Mouse (Mus musculus): ENCODE results near the gene Vmn1r224. TPM values are rescaled to one million over a fixed set of nuclear protein-coding genes. Genes with fewer than 3 reads are reported as not detected.

Gene Vmn1r224
- not detected in 2 replicates for polyA plus RNA-seq (2016; fragmentation: Nextera tagmentation; extraction: Ambion mirVana)

DNA sequence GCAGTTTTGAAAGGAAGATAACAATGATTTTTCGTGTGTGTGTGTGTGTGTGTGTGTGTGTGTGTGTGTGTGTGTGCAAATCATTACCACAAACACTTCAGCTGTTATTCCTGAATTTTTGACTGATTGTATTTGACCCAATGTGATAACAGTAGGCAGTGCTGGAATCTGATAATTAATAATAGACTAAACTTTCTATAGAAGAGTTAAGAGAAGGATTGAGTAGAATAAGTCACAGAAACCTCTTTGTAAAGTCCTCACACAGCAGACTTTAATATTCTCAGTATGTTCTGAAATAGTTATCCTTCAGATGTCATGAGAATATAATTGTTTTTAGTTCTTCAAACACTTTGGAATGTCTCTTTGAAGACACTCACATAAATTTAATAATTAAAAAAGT lies at the start of gene Vmn1r224:
TSS of gene Vmn1r224 (plus strand) at position 301 of the 400 bp plus-strand sequence.
- H3K4me2 ChIP-seq = no peak within 1 kb of the TSS
- H3K9ac ChIP-seq = no peak within 1 kb of the TSS
- H3K27ac ChIP-seq = no peak within 1 kb of the TSS
- H3K4me1 ChIP-seq = no peaks in the 10 kb centered on the region
- WGBS = 47% methylated on average over 1 of the region's 1 CpGs
- H3K4me3 ChIP-seq (replicated peaks) = no peak within 1 kb of the TSS
- peaks cover 28% of the 10 kb centered on the region; the same call in 1 of the 2 replicates for H3K9me3 ChIP-seq
- ATAC-seq (ENCODE audit: low FRiP score) = no peak
- no peaks in the 10 kb centered on the region for H3K36me3 ChIP-seq (replicated peaks)
- no peaks in the 10 kb centered on the region for H3K27me3 ChIP-seq

DNA sequence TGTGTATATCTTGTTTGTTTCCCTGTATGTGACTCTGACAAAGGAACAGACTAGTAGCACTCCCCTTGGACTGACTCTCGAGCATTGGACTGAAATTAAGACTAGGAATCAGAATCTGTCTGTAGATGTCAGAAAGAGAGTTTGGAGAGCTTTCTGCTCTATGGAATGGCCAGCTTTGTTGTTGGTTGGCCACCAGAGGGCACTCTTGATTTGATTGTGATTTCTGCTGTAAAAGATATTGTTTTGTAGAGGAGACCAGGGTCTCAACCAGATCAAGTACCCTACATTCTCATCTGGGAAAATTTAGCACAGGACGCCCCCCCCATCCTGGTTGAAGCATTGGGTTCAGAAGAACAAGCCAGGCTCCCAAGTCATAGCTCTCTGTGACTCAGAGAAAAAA lies 14.8 kb upstream of the Vmn1r224 start:
- no peak for ATAC-seq (ENCODE audit: low FRiP score)
- H3K36me3 ChIP-seq (replicated peaks) = no peaks in the 10 kb centered on the region
- H3K9ac ChIP-seq = no peak overlapping the region
- H3K4me2 ChIP-seq = no peak overlapping the region
- H3K9me3 ChIP-seq = peaks cover 23% of the 10 kb centered on the region
- WGBS = 57% methylated on average over 2 of the region's 2 CpGs
- no peaks in the 10 kb centered on the region for H3K27me3 ChIP-seq
- no peaks in the 10 kb centered on the region for H3K4me1 ChIP-seq
- H3K27ac ChIP-seq = no peak overlapping the region
- no peak overlapping the region for H3K4me3 ChIP-seq (replicated peaks)

DNA sequence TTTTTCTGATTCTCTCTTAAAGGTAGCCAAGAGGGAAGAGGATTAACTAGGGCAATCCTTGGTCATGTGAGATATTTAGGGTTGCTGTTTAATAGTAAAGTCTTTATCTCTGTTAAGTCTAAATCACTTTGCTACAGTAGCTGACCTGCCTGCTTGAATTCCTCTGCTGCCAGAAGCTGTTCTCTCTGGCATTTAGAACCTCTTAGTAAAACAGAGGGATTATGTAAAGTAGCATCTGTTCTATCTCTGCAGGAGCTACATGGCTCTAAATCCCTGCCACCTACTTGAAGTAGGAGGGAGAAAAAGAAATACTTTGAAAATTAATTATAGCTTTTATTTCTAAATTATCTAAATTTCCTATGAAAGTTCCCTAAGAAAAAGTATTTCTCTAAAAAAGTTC lies 25.3 kb downstream of the Vmn1r224 start:
- Histone ChIP-seq H3K9ac (no peak overlapping the region), H3K4me1 (no peaks in the 10 kb centered on the region), H3K4me2 (no peak overlapping the region), H3K9me3 (peaks cover 28% of the 10 kb centered on the region), H3K27me3 (no peaks in the 10 kb centered on the region), H3K27ac (no peak overlapping the region), H3K4me3 (replicated peaks) (no peak overlapping the region), H3K36me3 (replicated peaks) (no peaks in the 10 kb centered on the region)
- ATAC-seq (ENCODE audit: low FRiP score) = no peak

GRCm38 (mm10) chr17:20473311-20473710 lies 59.4 kb downstream of the Vmn1r224 start:
- ATAC-seq (ENCODE audit: low FRiP score) = no peak
- Histone ChIP-seq H3K27ac (no peak overlapping the region), H3K4me3 (replicated peaks) (no peak overlapping the region), H3K4me2 (no peak overlapping the region), H3K36me3 (replicated peaks) (no peaks in the 10 kb centered on the region), H3K9me3 (no peaks in the 10 kb centered on the region; the same call in 1 of the 2 replicates), H3K4me1 (no peaks in the 10 kb centered on the region), H3K9ac (no peak overlapping the region), H3K27me3 (no peaks in the 10 kb centered on the region)
- WGBS = 77% methylated on average over 3 of the region's 3 CpGs

Other genes with a start within 250 kb of the Vmn1r224 start
- not detected in 2 replicates for gene Fpr-rs6, start 231.0 kb upstream of the Vmn1r224 start, polyA plus RNA-seq (2016; fragmentation: Nextera tagmentation; extraction: Ambion mirVana)
- not detected in 2 replicates for gene Vmn2r105, start 179.1 kb upstream of the Vmn1r224 start, polyA plus RNA-seq (2016; fragmentation: Nextera tagmentation; extraction: Ambion mirVana)
- gene Vmn2r106, start 128.6 kb upstream of the Vmn1r224 start, polyA plus RNA-seq (2016; fragmentation: Nextera tagmentation; extraction: Ambion mirVana) = not detected in 2 replicates
- gene Vmn2r107, start 68.9 kb upstream of the Vmn1r224 start, polyA plus RNA-seq (2016; fragmentation: Nextera tagmentation; extraction: Ambion mirVana) = not detected in 2 replicates
- gene Vmn2r108, start 67.2 kb downstream of the Vmn1r224 start, polyA plus RNA-seq (2016; fragmentation: Nextera tagmentation; extraction: Ambion mirVana) = not detected in 2 replicates
- not detected in 2 replicates for gene Vmn1r225, start 84.0 kb downstream of the Vmn1r224 start, polyA plus RNA-seq (2016; fragmentation: Nextera tagmentation; extraction: Ambion mirVana)
- gene Vmn2r109, start 150.6 kb downstream of the Vmn1r224 start, polyA plus RNA-seq (2016; fragmentation: Nextera tagmentation; extraction: Ambion mirVana) = not detected in 2 replicates
- 0.06 and 0.14 TPM in 2 replicates for gene Vmn2r110, start 182.3 kb downstream of the Vmn1r224 start, polyA plus RNA-seq (2016; fragmentation: Nextera tagmentation; extraction: Ambion mirVana)
- gene Fpr-rs3, start 210.7 kb downstream of the Vmn1r224 start, polyA plus RNA-seq (2016; fragmentation: Nextera tagmentation; extraction: Ambion mirVana) = not detected in 2 replicates

Measured in forebrain, embryonic 12.5 days (tissue).